In the genomic region with DNA sequence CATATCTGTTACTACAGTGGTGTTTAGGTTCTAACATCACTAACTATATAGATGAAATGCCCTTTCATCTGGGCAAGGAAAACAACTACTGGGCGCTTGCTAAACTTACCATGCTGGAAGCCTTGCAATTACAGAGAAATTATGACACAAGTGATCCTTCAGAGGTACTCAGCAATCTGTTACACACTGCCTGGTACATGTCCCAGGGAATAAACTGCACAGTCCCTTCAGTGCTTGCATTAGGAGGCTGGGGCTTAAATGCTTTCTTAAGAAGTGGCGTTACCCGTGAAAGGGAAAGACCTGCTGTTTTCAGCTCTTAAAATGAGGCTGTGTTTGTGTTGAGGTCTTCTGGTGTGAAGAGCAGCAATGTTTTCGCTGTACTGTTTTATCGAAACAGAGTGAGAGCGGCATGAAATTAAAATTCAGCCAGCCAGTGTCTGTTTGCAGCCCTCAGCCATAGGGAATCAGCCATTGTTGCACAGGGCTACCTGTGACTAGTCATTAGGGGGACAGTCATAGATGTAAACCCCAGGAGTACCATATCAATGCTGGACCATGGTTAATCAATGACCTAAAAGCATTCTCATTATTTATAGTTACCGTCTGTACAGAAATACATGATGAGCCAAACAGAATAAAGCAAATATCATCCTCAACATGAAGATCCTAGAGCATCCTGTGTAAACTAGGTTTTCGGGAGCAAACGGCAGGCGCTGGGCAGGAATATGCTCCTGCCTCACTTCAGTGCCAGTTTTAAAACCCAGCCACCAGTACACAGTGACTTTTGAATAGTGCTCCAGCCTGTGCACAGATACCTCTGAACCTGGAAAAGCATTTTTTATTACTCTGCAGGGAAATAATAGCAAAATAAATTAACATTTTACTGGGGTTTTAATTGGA, we compare ENCODE assay signal across 15 mouse cellular contexts.
DNase-seq lines count a peak whose midpoint lies in the region; ATAC-seq and TF ChIP-seq lines count a peak whose summit lies in the region.
"Had no signal": no experiment of that assay in that cellular context is flagged by ENCODE, and none has a peak within 500 bp of the region (broad histone marks: within the 10 kb centered on the region; RNA-seq: fewer than 3 reads in every experiment).

No protein-coding gene starts in this region.

- no peak overlapping the region for H3K4me2 ChIP-seq in heart, embryonic 12.5 days
- H3K4me2 ChIP-seq in midbrain, embryonic 15.5 days = no peak overlapping the region
- H3K4me2 ChIP-seq in midbrain, embryonic 14.5 days (ENCODE audit: low read length) = no peak overlapping the region
- H3K4me2 ChIP-seq: intestine, embryonic 15.5 days; limb, embryonic 15.5 days; lung, embryonic 15.5 days had no signal

- H3K36me3 ChIP-seq in heart, embryonic 12.5 days = no peaks in the 10 kb centered on the region
- no peaks in the 10 kb centered on the region for H3K36me3 ChIP-seq in midbrain, embryonic 15.5 days (replicated peaks)
- H3K36me3 ChIP-seq in midbrain, embryonic 14.5 days (ENCODE audit: control insufficient read depth, insufficient read depth, low read length) = no peaks in the 10 kb centered on the region
- H3K36me3 ChIP-seq: intestine, embryonic 15.5 days; limb, embryonic 15.5 days; lung, embryonic 15.5 days had no signal

- no peaks in the 10 kb centered on the region for H3K9me3 ChIP-seq in heart, embryonic 12.5 days (replicated peaks)
- H3K9me3 ChIP-seq in midbrain, embryonic 15.5 days = no peaks in the 10 kb centered on the region
- no peaks in the 10 kb centered on the region for H3K9me3 ChIP-seq in midbrain, embryonic 14.5 days (ENCODE audit: control insufficient read depth, low read length)
- H3K9me3 ChIP-seq: intestine, embryonic 15.5 days; limb, embryonic 15.5 days; lung, embryonic 15.5 days; megakaryocyte, embryonic 14.5 days had no signal

- no peak for TF ChIP-seq CTCF in embryonic fibroblast, embryonic 13.5 days (IDR thresholded peaks at IDR 0.05; ENCODE audit: borderline replicate concordance, insufficient read depth, low read length)
- no peak for TF ChIP-seq CTCF in olfactory bulb, adult 2 months (IDR thresholded peaks at IDR 0.05; ENCODE audit: insufficient read depth, low read depth, low read length)

- no peak overlapping the region for H3K4me3 ChIP-seq in heart, embryonic 12.5 days
- H3K4me3 ChIP-seq in midbrain, embryonic 15.5 days = no peak overlapping the region
- H3K4me3 ChIP-seq in midbrain, embryonic 14.5 days (replicated peaks; ENCODE audit: low read depth, low read length) = no peak overlapping the region
- no peak overlapping the region for H3K4me3 ChIP-seq in embryonic fibroblast, embryonic 13.5 days (ENCODE audit: insufficient read depth, low read length)
- no peak overlapping the region for H3K4me3 ChIP-seq in olfactory bulb, adult 2 months (ENCODE audit: insufficient read depth, low read depth, low read length)
- H3K4me3 ChIP-seq: gastrocnemius, adult 2 months; intestine, embryonic 15.5 days; limb, embryonic 15.5 days; lung, embryonic 15.5 days; megakaryocyte, embryonic 14.5 days had no signal

- no peaks in the 10 kb centered on the region for H3K27me3 ChIP-seq in heart, embryonic 12.5 days (replicated peaks)
- no peaks in the 10 kb centered on the region for H3K27me3 ChIP-seq in midbrain, embryonic 15.5 days (replicated peaks)
- no peaks in the 10 kb centered on the region for H3K27me3 ChIP-seq in midbrain, embryonic 14.5 days (ENCODE audit: control insufficient read depth, insufficient read depth, low read length)
- H3K27me3 ChIP-seq: intestine, embryonic 15.5 days; limb, embryonic 15.5 days; lung, embryonic 15.5 days; megakaryocyte, embryonic 14.5 days had no signal

- TF ChIP-seq POLR2A in embryonic fibroblast, embryonic 13.5 days (IDR thresholded peaks at IDR 0.05; ENCODE audit: low read depth, low read length) = no peak
- no peak for TF ChIP-seq POLR2A in olfactory bulb, adult 2 months (IDR thresholded peaks at IDR 0.05; ENCODE audit: insufficient read depth, low read depth, low read length)

- H3K27ac ChIP-seq in heart, embryonic 12.5 days (ENCODE audit: poor library complexity, severe bottlenecking) = 0 out of 2 replicates have a peak overlapping the region, but pooled peaks have one; percentile 34
- no peak overlapping the region for H3K27ac ChIP-seq in midbrain, embryonic 15.5 days
- H3K27ac ChIP-seq in midbrain, embryonic 14.5 days (replicated peaks; ENCODE audit: low read depth, low read length) = no peak overlapping the region
- H3K27ac ChIP-seq in embryonic fibroblast, embryonic 13.5 days (ENCODE audit: insufficient read depth, low read length) = peak overlapping the region; percentile 46
- peak overlapping the region; percentile 95 for H3K27ac ChIP-seq in olfactory bulb, adult 2 months (ENCODE audit: insufficient read depth, low read depth, low read length)
- H3K27ac ChIP-seq: gastrocnemius, adult 2 months; intestine, embryonic 15.5 days; kidney, postnatal 0 days; lung, embryonic 15.5 days had no signal

- H3K9ac ChIP-seq in heart, embryonic 12.5 days = no peak overlapping the region
- no peak overlapping the region for H3K9ac ChIP-seq in midbrain, embryonic 15.5 days
- no peak overlapping the region for H3K9ac ChIP-seq in midbrain, embryonic 14.5 days (replicated peaks; ENCODE audit: low read length)
- H3K9ac ChIP-seq: intestine, embryonic 15.5 days; limb, embryonic 15.5 days; lung, embryonic 15.5 days had no signal

- intact Hi-C loops in heart, postnatal 14 days (cut with DNase I) = no loop called here

- ATAC-seq in heart, embryonic 12.5 days (ENCODE audit: insufficient number of reproducible peaks, low FRiP score) = no peak
- ATAC-seq in midbrain, embryonic 15.5 days (replicated peaks) = peak; percentile 71; the same call in 1 of the 2 replicates
- no peak for ATAC-seq in midbrain, embryonic 14.5 days (ENCODE audit: low FRiP score, low TSS enrichment)
- no peak for ATAC-seq in cerebellum, adult (ENCODE audit: insufficient number of reproducible peaks, low FRiP score, low TSS enrichment)
- ATAC-seq: activated CD4-positive, CD25-positive, alpha-beta regulatory T cell, adult 4 months; intestine, embryonic 15.5 days had no signal

- 86% methylated on average over 10 of the region's 10 CpGs for WGBS in heart, embryonic 12.5 days
- 76% methylated on average over 10 of the region's 10 CpGs for WGBS in midbrain, embryonic 15.5 days
- 81% methylated on average over 10 of the region's 10 CpGs for WGBS in midbrain, embryonic 14.5 days
- WGBS in olfactory bulb, adult 2 months = 33% methylated on average over 10 of the region's 10 CpGs

- DNase-seq in heart, postnatal 14 days = no peak
- DNase-seq in midbrain, embryonic 14.5 days = no peak
- DNase-seq: cerebellum, adult 9-11 months; gastrocnemius, adult 2 months had no signal

- peaks cover 12% of the 10 kb centered on the region for H3K4me1 ChIP-seq in heart, embryonic 12.5 days (replicated peaks)
- H3K4me1 ChIP-seq in midbrain, embryonic 15.5 days = no peaks in the 10 kb centered on the region
- H3K4me1 ChIP-seq in midbrain, embryonic 14.5 days (ENCODE audit: control insufficient read depth, insufficient read depth, low read length) = peaks cover 3% of the 10 kb centered on the region; the same call in 1 of the 2 replicates
- H3K4me1 ChIP-seq in embryonic fibroblast, embryonic 13.5 days (ENCODE audit: control insufficient read depth, insufficient read depth, low read length) = peaks cover 6% of the 10 kb centered on the region
- H3K4me1 ChIP-seq in olfactory bulb, adult 2 months (ENCODE audit: control insufficient read depth, insufficient read depth, low read length) = peaks cover 6% of the 10 kb centered on the region
- H3K4me1 ChIP-seq: megakaryocyte, embryonic 14.5 days had no signal

Comparison
In these comparisons a context has a peak if more than half of its experiments do, and no peak if none do; other contexts are left out.
1. H3K27ac ChIP-seq: peak in heart, embryonic 12.5 days (single experiment), embryonic fibroblast, embryonic 13.5 days (single experiment) and olfactory bulb, adult 2 months (single experiment); none in midbrain, embryonic 15.5 days (single experiment) and midbrain, embryonic 14.5 days (single experiment).